Mouse (Mus musculus) liver, embryonic 11.5 days (tissue): Measurements from ENCODE around the gene Asdurf. TPM values are rescaled to one million over a fixed set of nuclear protein-coding genes. Genes with fewer than 3 reads are reported as not detected.
"Not testable (repeated sequence)": the region's sequence is repeated elsewhere in the genome, so short reads cannot be mapped to it uniquely, and the experiment has no call there.

ENCODE experiments used
- ATAC-seq: fragments of 200-750 bp; cut with Nextera tagmentation; replicated peaks from 2 replicates; pipeline ENCODE4 v1.8.0; 2017; ENCODE audit warnings: moderate number of reproducible peaks, mild to moderate bottlenecking, moderate TSS enrichment, moderate library complexity; ENCODE audit not compliant: low FRiP score
- DNase-seq: peaks from one replicate; pipeline ENCODE4 v3.0.0-alpha.2; 2017; ENCODE audit warnings: low spot score
- H3K27ac ChIP-seq: fragments of 300-500 bp; sonication (generic); 2 replicates; pipeline ENCODE4 v1.5.1; 2014; ENCODE audit warnings: mild to moderate bottlenecking, low read depth, low read length, control low read depth
- H3K27me3 ChIP-seq: fragments of 300-500 bp; sonication (generic); replicated peaks from 2 replicates; pipeline ENCODE4 v1.6.1; 2014; ENCODE audit warnings: low read length, mixed read lengths; ENCODE audit not compliant: control insufficient read depth, insufficient read depth
- H3K36me3 ChIP-seq: fragments of 300-500 bp; sonication (generic); 2 replicates; pipeline ENCODE4 v1.6.1; 2014; ENCODE audit warnings: mild to moderate bottlenecking, low read length, moderate library complexity, mixed read lengths; ENCODE audit not compliant: control insufficient read depth, insufficient read depth
- H3K4me1 ChIP-seq: fragments of 300-500 bp; sonication (generic); replicated peaks from 2 replicates; pipeline ENCODE4 v1.6.1; 2014; ENCODE audit warnings: low read length, mixed read lengths; ENCODE audit not compliant: control insufficient read depth, insufficient read depth
- H3K4me2 ChIP-seq: fragments of 300-500 bp; sonication (generic); 2 replicates; pipeline ENCODE4 v1.6.1; 2014; ENCODE audit warnings: mild to moderate bottlenecking, control low read depth, moderate library complexity
- H3K4me3 ChIP-seq: fragments of 300-500 bp; sonication (generic); 2 replicates; pipeline ENCODE4 v1.5.1; 2014; ENCODE audit warnings: low read depth, low read length, control low read depth
- H3K9ac ChIP-seq: fragments of 300-500 bp; sonication (generic); 2 replicates; pipeline ENCODE4 v1.6.1; 2014; ENCODE audit warnings: low read depth, low read length, control low read depth
- H3K9me3 ChIP-seq: fragments of 300-500 bp; sonication (generic); 2 replicates; pipeline ENCODE4 v1.6.1; 2016; ENCODE audit warnings: low read length, inconsistent platforms, mixed read lengths; ENCODE audit not compliant: control insufficient read depth
- WGBS: fragments of 180-500 bp; shearing (Covaris S2); extraction: QIAGEN DNeasy Blood & Tissue Kit; methylation state at CpG from one replicate; pipeline ENCODE4 v1.1.7; 2014; 5-methylcytosine and 5-hydroxymethylcytosine counted together
- polyA plus RNA-seq: library from polyadenylated mRNA; unstranded; fragments of >200 nt; fragmentation: Nextera tagmentation; extraction: Ambion mirVana; gene quantifications from 2 replicates; pipeline ENCODE4 v1.2.1, GENCODE M21; 2014

Asdurf gene
- polyA plus RNA-seq, 1 experiment from 2014 or later: not detected

- H3K4me1 ChIP-seq, H3K4me3 ChIP-seq, H3K9me3 ChIP-seq, H3K27me3 ChIP-seq, H3K27ac ChIP-seq, H3K9ac ChIP-seq, DNase-seq, H3K4me2 ChIP-seq, H3K36me3 ChIP-seq, ATAC-seq: not testable (repeated sequence)
- WGBS: 50% methylated on average over 2 of the region's 2 CpGs
Observed at GRCm38 (mm10) chr1:53337403-53337802, 15.0 kb downstream of the Asdurf start.

- no peak overlapping the region for H3K4me3 ChIP-seq
- DNase-seq (no peak), ATAC-seq (peak; percentile 68; the same call in 1 of the 2 replicates)
- no peak overlapping the region for H3K9ac ChIP-seq
- H3K27me3 ChIP-seq: no peaks in the 10 kb centered on the region
- no peaks in the 10 kb centered on the region; the same call in 1 of the 2 replicates for H3K4me1 ChIP-seq
- H3K27ac ChIP-seq: no peak overlapping the region
- no peak overlapping the region for H3K4me2 ChIP-seq
- H3K9me3 ChIP-seq: no peaks in the 10 kb centered on the region
- no peaks in the 10 kb centered on the region; the same call in 1 of the 2 replicates for H3K36me3 ChIP-seq
Observed at GRCm38 (mm10) chr1:53335465-53335864, 17.0 kb downstream of the Asdurf start.

- not testable (repeated sequence) for H3K27ac ChIP-seq, ATAC-seq, H3K36me3 ChIP-seq, DNase-seq, H3K4me3 ChIP-seq, H3K9me3 ChIP-seq, H3K4me1 ChIP-seq, H3K4me2 ChIP-seq, H3K27me3 ChIP-seq, H3K9ac ChIP-seq
- WGBS: 41% methylated on average over 5 of the region's 5 CpGs
Observed at GRCm38 (mm10) chr1:53333527-53333926, 18.9 kb downstream of the Asdurf start.

- no peak overlapping the region for H3K9ac ChIP-seq
- 0 out of 2 replicates have a peak, but pooled peaks cover 3% of the 10 kb centered on the region for H3K36me3 ChIP-seq
- no peaks in the 10 kb centered on the region for H3K27me3 ChIP-seq
- no peak for ATAC-seq
- H3K9me3 ChIP-seq: no peaks in the 10 kb centered on the region
- DNase-seq: no peak
- WGBS: 87% methylated on average over 5 of the region's 5 CpGs
- H3K4me2 ChIP-seq: no peak overlapping the region
- H3K4me3 ChIP-seq: no peak overlapping the region
- H3K27ac ChIP-seq: no peak overlapping the region
- 0 out of 2 replicates have a peak, but pooled peaks cover 3% of the 10 kb centered on the region for H3K4me1 ChIP-seq
Observed at GRCm38 (mm10) chr1:53324827-53325494, 27.5 kb downstream of the Asdurf start.

GRCm38 (mm10) chr1:53324277-53324676 lies 28.1 kb downstream of the Asdurf start:
- DNase-seq (no peak), ATAC-seq (no peak)
- 0 out of 2 replicates have a peak, but pooled peaks cover 3% of the 10 kb centered on the region for H3K36me3 ChIP-seq
- H3K27me3 ChIP-seq: no peaks in the 10 kb centered on the region
- H3K9me3 ChIP-seq: no peaks in the 10 kb centered on the region
- H3K4me3 ChIP-seq: no peak overlapping the region
- no peak overlapping the region for H3K9ac ChIP-seq
- H3K4me1 ChIP-seq: 0 out of 2 replicates have a peak, but pooled peaks cover 3% of the 10 kb centered on the region
- H3K27ac ChIP-seq: no peak overlapping the region
- no peak overlapping the region for H3K4me2 ChIP-seq
- WGBS: 94% methylated on average over 1 of the region's 1 CpGs

GRCm38 (mm10) chr1:53323254-53323653 lies 29.2 kb downstream of the Asdurf start:
- WGBS: 90% methylated on average over 5 of the region's 5 CpGs
- DNase-seq (no peak), ATAC-seq (no peak)
- Histone ChIP-seq H3K9me3 (no peaks in the 10 kb centered on the region), H3K4me2 (no peak overlapping the region), H3K27me3 (no peaks in the 10 kb centered on the region), H3K27ac (no peak overlapping the region), H3K36me3 (peaks cover 3% of the 10 kb centered on the region), H3K9ac (no peak overlapping the region), H3K4me1 (0 out of 2 replicates have a peak, but pooled peaks cover 3% of the 10 kb centered on the region), H3K4me3 (no peak overlapping the region)

GRCm38 (mm10) chr1:53321662-53322344 lies 30.6 kb downstream of the Asdurf start:
- DNase-seq (no peak), ATAC-seq (peak; percentile 47; the same call in 1 of the 2 replicates)
- Histone ChIP-seq H3K4me1 (0 out of 2 replicates have a peak, but pooled peaks cover 3% of the 10 kb centered on the region), H3K27ac (no peak overlapping the region), H3K9me3 (no peaks in the 10 kb centered on the region), H3K27me3 (no peaks in the 10 kb centered on the region), H3K4me2 (no peak overlapping the region), H3K36me3 (peaks cover 11% of the 10 kb centered on the region), H3K4me3 (no peak overlapping the region), H3K9ac (no peak overlapping the region)
- 87% methylated on average over 4 of the region's 4 CpGs for WGBS

- H3K9me3 ChIP-seq: no peaks in the 10 kb centered on the region
- H3K27me3 ChIP-seq: no peaks in the 10 kb centered on the region
- peak within 1 kb of the TSS; percentile 67 for H3K4me3 ChIP-seq
- H3K36me3 ChIP-seq: peaks cover 8% of the 10 kb centered on the region
- peak within 1 kb of the TSS; percentile 64 for H3K4me2 ChIP-seq
- peak within 1 kb of the TSS; percentile 75 for H3K9ac ChIP-seq
- H3K4me1 ChIP-seq: no peaks in the 10 kb centered on the region
- peak; percentile 94 for ATAC-seq
- H3K27ac ChIP-seq: peak within 1 kb of the TSS; percentile 66
- peak; percentile 82 for DNase-seq
- 3% methylated on average over 27 of the region's 27 CpGs for WGBS
Observed at GRCm38 (mm10) chr1:53312989-53313967, 39.1 kb downstream of the Asdurf start, which contains the start of gene Osgepl1. Gene Osgepl1 (plus strand): TSS chr1:53313624.
